Mouse (Mus musculus) myocyte (in vitro differentiated cells): ENCODE measurements at regions not wholly inside any gene's neighbourhood (a gene's known extent, or its start where the extent isn't known, plus 50 kb on each side); places are given as distances from the start of the nearest gene placed in this dataset.

ENCODE experiments used
- CEBPB ChIP-seq: IDR thresholded peaks from 2 replicates; pipeline ENCODE4 v1.6.1; 2011; ENCODE audit warnings: mild to moderate bottlenecking, moderate library complexity; ENCODE audit not compliant: poor library complexity, insufficient read depth, severe bottlenecking
- E2F4 ChIP-seq: IDR thresholded peaks from one replicate; pipeline ENCODE4 v1.6.1; 2011; ENCODE audit warnings: mild to moderate bottlenecking, control low read depth, moderate library complexity; ENCODE audit not compliant: insufficient read depth
- MAX ChIP-seq: IDR thresholded peaks from one replicate; pipeline ENCODE4 v1.6.1; 2011; ENCODE audit warnings: low read depth, mild to moderate bottlenecking, control low read depth
- MYOD1 ChIP-seq, 3 experiments: IDR thresholded peaks; one replicate each; pipeline ENCODE4 v1.6.1; 2011; ENCODE audit warnings: control low read depth in 2 of 3, low read depth in 2 of 3, mild to moderate bottlenecking in 2 of 3, moderate library complexity in 1 of 3; ENCODE audit not compliant: insufficient read length in 2 of 3, control insufficient read depth in 1 of 3
- POLR2A ChIP-seq: IDR thresholded peaks from one replicate; pipeline ENCODE4 v1.6.1; 2011; ENCODE audit warnings: low read depth, mild to moderate bottlenecking, control low read depth, moderate library complexity; ENCODE audit not compliant: insufficient read length
- POLR2AphosphoS2 ChIP-seq: IDR thresholded peaks from one replicate; pipeline ENCODE4 v1.6.1; 2011; ENCODE audit warnings: low read depth, control low read depth; ENCODE audit not compliant: insufficient read length
- REST ChIP-seq: IDR thresholded peaks from one replicate; pipeline ENCODE4 v1.6.1; 2011; ENCODE audit warnings: mild to moderate bottlenecking, control low read depth, moderate library complexity; ENCODE audit not compliant: insufficient read depth, insufficient read length
- SRF ChIP-seq: IDR thresholded peaks from one replicate; pipeline ENCODE4 v1.6.1; 2011; ENCODE audit warnings: low read depth; ENCODE audit not compliant: control insufficient read depth, insufficient read length
- TCF12 ChIP-seq: IDR thresholded peaks from one replicate; pipeline ENCODE4 v1.6.1; 2011; ENCODE audit warnings: mild to moderate bottlenecking, control low read depth; ENCODE audit not compliant: poor library complexity, insufficient read depth, severe bottlenecking
- TCF3 ChIP-seq: IDR thresholded peaks from one replicate; pipeline ENCODE4 v1.6.1; 2011; ENCODE audit warnings: low read depth, control low read depth; ENCODE audit not compliant: insufficient read length
- USF1 ChIP-seq: IDR thresholded peaks from one replicate; pipeline ENCODE4 v1.6.1; 2011; ENCODE audit warnings: low read depth, mild to moderate bottlenecking, control low read depth, moderate library complexity

- TF ChIP-seq SRF (no peak), POLR2A (no peak), REST (no peak), E2F4 (no peak), MAX (no peak), TCF12 (no peak), CEBPB (no peak), TCF3 (no peak), MYOD1 (IDR thresholded peaks at IDR 0.05; ENCODE audit: control insufficient read depth in 1 of 3, insufficient read length in 2 of 3, low read depth in 2 of 3) (no peak), USF1 (no peak), POLR2AphosphoS2 (no peak)
Measured at GRCm38 (mm10) chr9:34381601-34382000, 104.1 kb upstream of the Kirrel3 start.
